Mouse (Mus musculus) cerebellum, adult 2 months (tissue): ENCODE results near the gene Grin2d.

Source experiments
- CTCF ChIP-seq: fragments of 200-500 bp; IDR thresholded peaks from 2 replicates; pipeline ENCODE4 v1.5.1; 2011; ENCODE audit warnings: low read depth, mild to moderate bottlenecking, control low read depth, low read length, moderate library complexity, borderline replicate concordance; ENCODE audit not compliant: insufficient read depth
- POLR2A ChIP-seq: fragments of 200-500 bp; IDR thresholded peaks from 2 replicates; pipeline ENCODE4 v1.6.1; 2011; ENCODE audit warnings: low read length, control low read depth, borderline replicate concordance; ENCODE audit not compliant: insufficient read depth

DNA sequence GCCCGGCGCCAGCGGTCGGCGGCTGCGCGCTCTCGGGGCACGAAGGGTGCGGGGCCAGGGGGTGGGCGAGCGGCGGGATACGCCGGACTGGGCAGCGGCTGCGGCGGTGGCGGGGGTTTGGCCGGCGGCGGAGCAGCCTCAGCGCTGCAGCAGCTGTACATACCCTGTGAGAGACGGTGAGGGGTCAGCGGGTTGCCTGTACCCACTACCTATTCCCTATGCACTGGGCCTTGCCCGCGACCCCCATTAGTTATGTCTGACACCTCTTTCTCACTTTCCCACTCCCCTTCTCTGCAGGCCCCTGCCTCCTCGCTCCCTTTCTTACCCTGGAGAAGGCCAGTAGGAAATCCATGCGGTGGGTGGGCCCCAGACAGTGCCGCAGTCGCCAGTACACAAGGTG, 44.3 kb downstream of the Grin2d start:
- TF ChIP-seq POLR2A (no peak), CTCF (no peak)
